In the genomic region with DNA sequence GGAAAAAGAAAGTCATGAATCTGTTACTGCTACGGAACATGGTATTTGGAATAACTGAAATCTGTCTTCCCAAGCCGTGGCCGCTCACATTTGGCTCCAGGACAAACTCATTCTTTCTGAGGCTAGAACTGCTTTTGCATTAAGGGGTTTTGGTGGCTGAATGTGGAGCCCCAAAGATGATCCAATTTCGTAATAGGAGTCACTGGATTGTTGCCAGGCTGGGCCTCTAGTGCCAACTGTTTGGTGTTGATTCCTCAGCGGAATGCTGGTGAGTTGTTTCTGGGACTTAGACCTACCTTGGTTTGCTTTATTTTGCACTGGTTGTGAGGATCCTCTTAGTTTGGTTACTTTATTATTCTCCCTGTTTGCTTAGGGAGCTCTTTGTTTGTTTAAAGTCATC, we compare ENCODE assay signal across 14 mouse cellular contexts. TPM values are rescaled to one million over a fixed set of nuclear protein-coding genes. Genes with fewer than 3 reads are reported as not detected.
A peak's percentile ranks its signal among the peaks of the same experiment; 100 is the strongest.
DNase-seq lines count a peak whose midpoint lies in the region; ATAC-seq and TF ChIP-seq lines count a peak whose summit lies in the region.
"Had no signal": no experiment of that assay in that cellular context is flagged by ENCODE, and none has a peak within 500 bp of the region (broad histone marks: within the 10 kb centered on the region; RNA-seq: fewer than 3 reads in every experiment).

No protein-coding gene starts in this region.

- no peaks in the 10 kb centered on the region for H3K36me3 ChIP-seq in kidney, adult 2 months (ENCODE audit: control insufficient read depth, insufficient read depth, low read length)
- H3K36me3 ChIP-seq in kidney, embryonic 16.5 days (ENCODE audit: insufficient read depth, low read length): peaks cover 6% of the 10 kb centered on the region; the same call in 1 of the 2 replicates
- peaks cover 10% of the 10 kb centered on the region for H3K36me3 ChIP-seq in liver, embryonic 12.5 days
- peaks cover 3% of the 10 kb centered on the region; the same call in 1 of the 2 replicates for H3K36me3 ChIP-seq in liver, embryonic 11.5 days (ENCODE audit: control insufficient read depth, insufficient read depth, low read length)
- H3K36me3 ChIP-seq in liver, embryonic 15.5 days (replicated peaks): peaks cover 8% of the 10 kb centered on the region

- 78% methylated on average over 5 of the region's 5 CpGs for WGBS in kidney, adult 2 months
- 87% methylated on average over 5 of the region's 5 CpGs for WGBS in kidney, embryonic 16.5 days
- whole genome bisulfite sequencing in liver, embryonic 12.5 days (ENCODE audit: insufficient replicate concordance): 79% methylated on average over 5 of the region's 5 CpGs
- WGBS in liver, embryonic 11.5 days: 83% methylated on average over 5 of the region's 5 CpGs
- 74% methylated on average over 5 of the region's 5 CpGs for WGBS in liver, embryonic 15.5 days (ENCODE audit: insufficient replicate concordance)

- no peaks in the 10 kb centered on the region; the same call in 1 of the 2 replicates for H3K4me1 ChIP-seq in kidney, adult 2 months (ENCODE audit: control insufficient read depth, insufficient read depth, low read length)
- H3K4me1 ChIP-seq in kidney, embryonic 16.5 days (ENCODE audit: insufficient read depth, low read length): peaks cover 15% of the 10 kb centered on the region
- H3K4me1 ChIP-seq in liver, embryonic 12.5 days: peaks cover 26% of the 10 kb centered on the region
- H3K4me1 ChIP-seq in liver, embryonic 11.5 days (replicated peaks; ENCODE audit: control insufficient read depth, insufficient read depth, low read length): peaks cover 5% of the 10 kb centered on the region
- peaks cover 26% of the 10 kb centered on the region for H3K4me1 ChIP-seq in liver, embryonic 15.5 days (replicated peaks)

- no peak for TF ChIP-seq POLR2A in kidney, adult 2 months (IDR thresholded peaks at IDR 0.05; ENCODE audit: low read depth, low read length)

- H3K4me3 ChIP-seq in kidney, adult 2 months (ENCODE audit: insufficient read depth, low read depth, low read length): no peak overlapping the region
- no peak overlapping the region for H3K4me3 ChIP-seq in kidney, embryonic 16.5 days (ENCODE audit: low read length)
- no peak overlapping the region for H3K4me3 ChIP-seq in liver, embryonic 12.5 days
- H3K4me3 ChIP-seq in liver, embryonic 11.5 days (ENCODE audit: low read depth, low read length): no peak overlapping the region
- no peak overlapping the region for H3K4me3 ChIP-seq in liver, embryonic 15.5 days (replicated peaks)
- H3K4me3 ChIP-seq: heart, adult 2 months; limb, embryonic 12.5 days had no signal

- no peak overlapping the region for H3K27ac ChIP-seq in kidney, adult 2 months (ENCODE audit: insufficient read depth, low read depth, low read length)
- H3K27ac ChIP-seq in kidney, embryonic 16.5 days (ENCODE audit: low read length): no peak overlapping the region
- H3K27ac ChIP-seq in liver, embryonic 12.5 days: peak overlapping the region; percentile 30; the same call in 1 of the 2 replicates
- H3K27ac ChIP-seq in liver, embryonic 11.5 days (ENCODE audit: low read depth, low read length): no peak overlapping the region; the same call in 1 of the 2 replicates
- peak overlapping the region; percentile 10 for H3K27ac ChIP-seq in liver, embryonic 15.5 days (replicated peaks)
- H3K27ac ChIP-seq: heart, adult 2 months; limb, embryonic 12.5 days had no signal

- TF ChIP-seq CTCF in kidney, adult 2 months (conservative IDR thresholded peaks at IDR 0.05; ENCODE audit: insufficient read depth, insufficient read length, low read depth, low read length): no peak

- H3K9me3 ChIP-seq in kidney, embryonic 16.5 days (ENCODE audit: low read length): no peaks in the 10 kb centered on the region
- no peaks in the 10 kb centered on the region for H3K9me3 ChIP-seq in liver, embryonic 12.5 days (replicated peaks)
- no peaks in the 10 kb centered on the region for H3K9me3 ChIP-seq in liver, embryonic 11.5 days (ENCODE audit: control insufficient read depth, low read length)
- no peaks in the 10 kb centered on the region for H3K9me3 ChIP-seq in liver, embryonic 15.5 days (replicated peaks)
- H3K9me3 ChIP-seq: limb, embryonic 12.5 days had no signal

- no peak overlapping the region for H3K4me2 ChIP-seq in kidney, embryonic 16.5 days (replicated peaks; ENCODE audit: low read depth, low read length)
- no peak overlapping the region for H3K4me2 ChIP-seq in liver, embryonic 12.5 days
- H3K4me2 ChIP-seq in liver, embryonic 11.5 days: no peak overlapping the region
- H3K4me2 ChIP-seq in liver, embryonic 15.5 days: no peak overlapping the region
- H3K4me2 ChIP-seq: limb, embryonic 12.5 days had no signal

- no peak overlapping the region for H3K9ac ChIP-seq in kidney, embryonic 16.5 days (replicated peaks; ENCODE audit: low read length)
- H3K9ac ChIP-seq in liver, embryonic 12.5 days: no peak overlapping the region
- no peak overlapping the region for H3K9ac ChIP-seq in liver, embryonic 11.5 days (ENCODE audit: low read depth, low read length)
- H3K9ac ChIP-seq in liver, embryonic 15.5 days: no peak overlapping the region
- H3K9ac ChIP-seq: limb, embryonic 12.5 days had no signal

- no peak for ATAC-seq in kidney, embryonic 16.5 days (ENCODE audit: low FRiP score, low TSS enrichment)
- no peak for ATAC-seq in liver, embryonic 12.5 days
- ATAC-seq in liver, embryonic 11.5 days (replicated peaks; ENCODE audit: low FRiP score): no peak
- ATAC-seq in liver, embryonic 15.5 days (ENCODE audit: insufficient read depth): no peak
- ATAC-seq: hindbrain, embryonic 16.5 days had no signal

- DNase-seq in adrenal gland, postnatal 36 days: peak; percentile 28 to 62
- DNase-seq in adrenal gland, adult 2 months: no peak
- DNase-seq in kidney, adult 2 months: peak; percentile 60
- DNase-seq in liver, embryonic 11.5 days (ENCODE audit: low spot score): no peak
- DNase-seq in spleen, adult 12 weeks (ENCODE audit: low spot score): no peak
- DNase-seq: heart, adult 2 months; heart, postnatal 14 days had no signal

- no peaks in the 10 kb centered on the region for H3K27me3 ChIP-seq in kidney, adult 2 months (replicated peaks; ENCODE audit: control insufficient read depth, insufficient read depth, low read length)
- H3K27me3 ChIP-seq in kidney, embryonic 16.5 days (ENCODE audit: insufficient read depth, low read length): no peaks in the 10 kb centered on the region
- no peaks in the 10 kb centered on the region for H3K27me3 ChIP-seq in liver, embryonic 12.5 days (replicated peaks)
- no peaks in the 10 kb centered on the region for H3K27me3 ChIP-seq in liver, embryonic 11.5 days (replicated peaks; ENCODE audit: control insufficient read depth, insufficient read depth, low read length)
- no peaks in the 10 kb centered on the region for H3K27me3 ChIP-seq in liver, embryonic 15.5 days
- H3K27me3 ChIP-seq: limb, embryonic 12.5 days had no signal

RNA-seq across cellular contexts. Expression of gene Rnf6, which starts 2.4 kb away (rescaled TPM):
- total RNA-seq in adrenal gland, postnatal 36 days (2021): 10 to 100 TPM; 49.3 to 60.3 TPM
- total RNA-seq in adrenal gland, adult 2 months (2021): 10 to 100 TPM; 45.4 to 75.7 TPM
- polyA plus RNA-seq in adrenal gland, adult 2 months (2012; rRNA removed): 7.1 and 9.2 TPM in 2 replicates
- polyA plus RNA-seq in kidney, adult 2 months (2012; rRNA removed): 34.8 and 36.2 TPM in 2 replicates
- 71.2 and 71.9 TPM in 2 replicates for polyA plus RNA-seq in kidney, embryonic 16.5 days (2015; fragmentation: Nextera tagmentation; extraction: Ambion mirVana)
- polyA plus RNA-seq in liver, embryonic 12.5 days (2016; fragmentation: Nextera tagmentation; extraction: Ambion mirVana): 24.8 and 25.3 TPM in 2 replicates
- polyA plus RNA-seq in liver, embryonic 11.5 days (2014; fragmentation: Nextera tagmentation; extraction: Ambion mirVana): 31.5 and 32.6 TPM in 2 replicates
- polyA plus RNA-seq in liver, embryonic 15.5 days (2015; fragmentation: Nextera tagmentation; extraction: Ambion mirVana): 25.2 and 26.2 TPM in 2 replicates

RNA-seq across cellular contexts. Expression of gene Cdk8, which starts 7.2 kb away (rescaled TPM):
- total RNA-seq in adrenal gland, postnatal 36 days (2021): 10 to 100 TPM; 43.0 to 78.1 TPM
- total RNA-seq in adrenal gland, adult 2 months (2021): 10 to 100 TPM; 41.1 to 79.6 TPM
- 42.2 and 70.3 TPM in 2 replicates for polyA plus RNA-seq in adrenal gland, adult 2 months (2012; rRNA removed)
- 34.5 and 38.4 TPM in 2 replicates for polyA plus RNA-seq in kidney, adult 2 months (2012; rRNA removed)
- 11.4 and 12.4 TPM in 2 replicates for polyA plus RNA-seq in kidney, embryonic 16.5 days (2015; fragmentation: Nextera tagmentation; extraction: Ambion mirVana)
- 30.7 and 32.5 TPM in 2 replicates for polyA plus RNA-seq in liver, embryonic 12.5 days (2016; fragmentation: Nextera tagmentation; extraction: Ambion mirVana)
- 31.5 and 34.3 TPM in 2 replicates for polyA plus RNA-seq in liver, embryonic 11.5 days (2014; fragmentation: Nextera tagmentation; extraction: Ambion mirVana)
- polyA plus RNA-seq in liver, embryonic 15.5 days (2015; fragmentation: Nextera tagmentation; extraction: Ambion mirVana): 19.0 and 21.9 TPM in 2 replicates

RNA-seq across cellular contexts. Expression of gene 1700001J03Rik, which starts 38.7 kb away (rescaled TPM):
- total RNA-seq in adrenal gland, postnatal 36 days (2021): under 1 TPM; 0.53 to 0.95 TPM
- total RNA-seq in adrenal gland, adult 2 months (2021): 1 to 10 TPM; 1.4 to 1.9 TPM
- polyA plus RNA-seq in adrenal gland, adult 2 months (2012; rRNA removed): 0.63 and 0.73 TPM in 2 replicates
- polyA plus RNA-seq in kidney, adult 2 months (2012; rRNA removed): 1.7 and 2.1 TPM in 2 replicates
- polyA plus RNA-seq in kidney, embryonic 16.5 days (2015; fragmentation: Nextera tagmentation; extraction: Ambion mirVana): 0.21 and 0.28 TPM in 2 replicates
- not detected in 2 replicates for polyA plus RNA-seq in liver, embryonic 12.5 days (2016; fragmentation: Nextera tagmentation; extraction: Ambion mirVana)
- polyA plus RNA-seq in liver, embryonic 11.5 days (2014; fragmentation: Nextera tagmentation; extraction: Ambion mirVana): not detected in 2 replicates
- not detected in 2 replicates for polyA plus RNA-seq in liver, embryonic 15.5 days (2015; fragmentation: Nextera tagmentation; extraction: Ambion mirVana)
- total RNA-seq: megakaryocyte-erythroid progenitor cell, adult 5-6 weeks had no signal
- polyA plus RNA-seq: limb, embryonic 12.5 days had no signal

RNA-seq across cellular contexts. Expression of gene Gm6309, which starts 53.3 kb away (rescaled TPM):
- total RNA-seq in adrenal gland, postnatal 36 days (2021): not detected
- not detected for total RNA-seq in adrenal gland, adult 2 months (2021)
- polyA plus RNA-seq in adrenal gland, adult 2 months (2012; rRNA removed): not detected in 2 replicates
- not detected in 2 replicates for polyA plus RNA-seq in kidney, adult 2 months (2012; rRNA removed)
- polyA plus RNA-seq in kidney, embryonic 16.5 days (2015; fragmentation: Nextera tagmentation; extraction: Ambion mirVana): not detected in 2 replicates
- polyA plus RNA-seq in liver, embryonic 12.5 days (2016; fragmentation: Nextera tagmentation; extraction: Ambion mirVana): not detected in 2 replicates
- polyA plus RNA-seq in liver, embryonic 11.5 days (2014; fragmentation: Nextera tagmentation; extraction: Ambion mirVana): not detected in 2 replicates
- not detected in 2 replicates for polyA plus RNA-seq in liver, embryonic 15.5 days (2015; fragmentation: Nextera tagmentation; extraction: Ambion mirVana)
- total RNA-seq: heart, adult 2 months; heart, postnatal 14 days; layer of hippocampus, adult 8-10 months; megakaryocyte-erythroid progenitor cell, adult 5-6 weeks had no signal
- polyA plus RNA-seq: heart, adult 2 months; hindbrain, embryonic 16.5 days; limb, embryonic 12.5 days had no signal

Comparison
In these comparisons a context has a peak if more than half of its experiments do, and no peak if none do; other contexts are left out.
1. DNase-seq: peak in adrenal gland, postnatal 36 days (2 of 2) and kidney, adult 2 months (single experiment); none in adrenal gland, adult 2 months (single experiment), liver, embryonic 11.5 days (single experiment) and spleen, adult 12 weeks (single experiment).
2. H3K27ac ChIP-seq: peak in liver, embryonic 12.5 days (single experiment) and liver, embryonic 15.5 days (single experiment); none in kidney, adult 2 months (single experiment), kidney, embryonic 16.5 days (single experiment) and liver, embryonic 11.5 days (single experiment).